Mouse (Mus musculus) heart, adult 9 months (tissue): ENCODE data around the gene Zbtb20.

Source experiments
- DNase-seq, 2 experiments: peaks; one replicate each; pipeline ENCODE4 v3.0.0; 2022; ENCODE audit warnings: low spot score in 2 of 2

The Zbtb20 gene

DNA sequence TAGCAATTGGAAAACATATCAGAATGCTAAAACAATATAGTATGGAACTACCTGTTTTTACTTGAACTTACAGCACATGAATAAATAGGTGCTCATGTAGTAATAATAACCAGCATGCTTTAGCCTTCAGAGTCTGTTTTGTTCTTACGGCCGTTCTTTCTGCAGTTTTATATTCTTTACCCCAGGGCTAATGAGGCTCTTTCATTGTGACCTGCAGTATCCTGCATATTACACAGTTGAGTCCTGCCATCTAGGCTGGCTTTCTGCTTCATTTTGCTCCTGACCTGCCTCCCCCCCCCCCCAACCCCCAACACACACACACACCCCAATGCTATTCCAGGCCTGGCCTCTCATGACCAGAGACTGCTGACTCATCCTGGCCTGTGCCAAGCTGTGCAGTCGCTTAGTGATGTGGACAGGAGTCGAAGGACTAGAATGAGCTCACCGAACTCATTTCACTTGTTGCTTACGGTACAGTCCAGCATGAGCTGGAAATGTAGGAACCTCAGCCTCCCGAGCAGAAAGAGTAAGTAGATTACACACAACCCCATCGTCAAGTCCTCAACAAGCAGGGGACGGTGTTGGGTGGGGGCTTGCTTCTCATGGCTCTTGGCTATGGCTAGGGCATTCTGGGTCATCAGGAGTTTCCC lies 487.1 kb downstream of the Zbtb20 start:
- peak; percentile 89 to 91 for DNase-seq

DNA sequence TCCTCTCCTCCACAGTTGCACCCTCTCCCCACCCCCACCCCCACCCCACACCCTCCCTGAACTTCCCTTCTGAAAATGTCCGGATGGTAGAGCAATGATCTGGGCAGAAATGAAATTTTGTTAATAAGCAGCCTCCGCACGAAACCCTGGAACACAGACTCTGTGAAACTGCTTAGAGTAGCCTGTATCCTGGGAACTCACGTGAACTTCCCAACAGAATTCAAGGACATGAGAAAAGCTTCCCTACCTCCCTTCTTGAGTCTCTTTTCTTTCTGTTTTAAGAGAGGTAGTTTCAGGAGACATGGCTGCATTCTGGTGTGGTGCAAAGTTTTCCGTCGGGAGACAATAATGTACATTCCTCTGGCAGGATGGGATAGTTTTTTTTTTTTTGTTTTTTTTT lies 487.6 kb downstream of the Zbtb20 start:
- DNase-seq: no peak

DNA sequence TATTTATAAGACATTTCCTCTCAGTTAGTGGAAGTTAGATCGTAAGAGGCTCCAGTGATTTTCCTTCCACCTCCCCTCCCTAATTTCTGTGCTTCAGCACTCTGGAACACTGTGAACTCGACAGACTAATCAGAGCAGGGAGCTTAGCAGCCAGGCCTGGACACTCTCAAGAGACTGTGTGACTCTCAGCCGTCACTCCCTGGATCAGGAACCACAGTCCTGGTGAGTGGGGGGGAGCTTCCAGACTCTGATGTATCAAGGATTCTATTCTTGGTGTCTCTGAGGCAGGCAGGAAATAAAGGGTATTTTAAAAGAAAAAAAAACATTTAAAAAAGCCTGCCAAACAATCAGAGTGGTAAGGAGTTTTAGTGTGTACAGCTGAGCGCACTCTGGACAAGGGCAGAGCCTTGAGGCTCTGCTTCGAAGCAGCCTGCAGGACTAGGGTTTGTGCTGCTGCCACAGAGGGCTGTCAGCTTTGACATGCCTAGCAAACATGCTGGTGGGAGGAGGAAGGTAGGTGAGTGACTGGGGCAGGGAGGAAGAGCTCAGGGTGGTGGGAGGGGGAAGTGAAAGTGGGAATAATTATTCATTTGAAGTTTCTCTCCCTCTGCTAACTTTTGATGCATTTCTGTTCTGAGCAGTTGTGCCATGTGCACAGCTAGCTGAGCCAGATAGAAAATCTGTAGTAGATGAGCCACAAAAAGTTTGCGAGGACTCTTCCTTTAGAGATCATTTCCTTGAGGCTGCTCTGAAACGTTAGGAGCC lies 488.3 kb downstream of the Zbtb20 start:
- DNase-seq: peak; percentile 86 to 89

DNA sequence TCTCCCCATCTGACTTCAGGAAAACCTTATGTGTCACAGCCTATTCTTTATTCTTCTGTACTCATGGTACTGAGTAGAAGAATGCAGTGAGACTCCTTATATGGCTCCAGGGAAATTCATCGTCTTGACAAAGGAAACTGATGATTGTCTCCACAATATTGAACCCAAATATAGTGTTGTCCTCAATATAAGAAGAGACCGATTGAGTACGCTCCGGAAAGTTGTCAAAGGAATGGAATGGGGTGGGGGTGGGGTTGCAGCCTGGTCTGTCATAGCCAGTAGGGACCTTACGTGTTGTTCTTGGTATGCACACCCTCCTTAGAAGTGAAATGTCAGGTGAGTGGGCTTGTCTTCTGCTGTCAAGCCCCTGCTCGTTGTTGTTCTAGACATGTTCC lies 488.8 kb downstream of the Zbtb20 start:
- DNase-seq: peak in 1 of 2 experiments; percentile 38

DNA sequence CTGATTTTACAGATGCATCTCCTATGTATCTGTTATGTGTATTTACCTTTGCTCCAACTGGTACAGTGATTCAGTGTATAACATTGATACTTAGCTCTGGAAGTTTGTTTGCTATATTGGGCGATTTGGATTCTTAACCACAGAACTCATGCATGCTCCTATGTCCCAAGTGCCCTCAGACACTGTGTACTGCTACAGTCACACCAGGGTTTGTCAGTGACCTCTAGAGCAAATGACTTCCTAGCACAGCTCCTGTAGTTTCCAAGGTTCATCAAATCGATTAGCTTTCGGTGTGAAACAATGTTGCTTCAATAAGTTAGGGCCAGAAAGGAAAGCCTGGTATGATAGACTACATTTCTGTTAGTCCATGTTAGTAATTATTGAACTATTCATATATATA lies 489.6 kb downstream of the Zbtb20 start:
- no peak for DNase-seq

GRCm38 (mm10) chr16:43370496-43371020 lies 494.9 kb downstream of the Zbtb20 start:
- DNase-seq: no peak

DNA sequence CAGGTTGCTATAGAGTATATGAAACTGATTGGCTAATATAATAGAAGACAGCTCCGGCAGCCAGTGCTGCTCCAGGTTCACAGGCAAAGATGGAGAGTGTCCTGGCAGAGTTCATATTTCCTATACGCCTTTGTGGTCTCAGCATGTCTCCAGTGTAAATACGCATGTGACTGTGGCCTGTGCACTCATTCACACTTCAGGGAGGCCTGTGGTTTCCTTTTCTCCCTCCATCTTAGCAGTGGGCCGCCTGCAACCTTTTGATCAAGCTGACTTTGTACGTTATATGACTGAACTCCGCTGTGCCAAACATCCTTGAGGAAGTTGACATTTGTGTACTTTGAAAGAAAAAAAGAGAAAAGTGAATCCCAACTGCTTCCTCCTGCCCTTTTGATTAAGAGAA lies 501.1 kb downstream of the Zbtb20 start:
- no peak for DNase-seq

- no peak for DNase-seq
Measured at GRCm38 (mm10) chr16:43379351-43380325, 504.0 kb downstream of the Zbtb20 start.

DNA sequence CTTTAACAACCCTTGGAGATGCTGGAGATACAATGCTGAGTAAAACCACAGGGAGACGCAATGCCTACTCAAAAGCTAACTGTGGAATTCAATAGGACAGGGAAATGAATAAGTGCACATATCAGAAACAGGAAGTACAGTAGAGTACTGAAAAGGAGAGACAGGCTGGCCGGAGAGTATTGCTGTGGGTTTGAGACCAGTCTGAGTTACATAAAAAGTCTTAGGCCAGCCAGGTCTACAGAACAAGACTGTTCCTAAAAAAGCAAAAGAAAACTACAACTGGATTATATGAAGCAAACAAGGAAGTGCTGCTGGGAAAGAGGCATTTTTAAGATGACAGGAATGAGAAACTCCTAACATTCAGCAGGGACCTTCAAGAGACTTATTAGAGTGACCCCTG lies 505.5 kb downstream of the Zbtb20 start:
- no peak for DNase-seq

- DNase-seq: no peak
Measured at GRCm38 (mm10) chr16:43383149-43383740, 507.6 kb downstream of the Zbtb20 start.

DNA sequence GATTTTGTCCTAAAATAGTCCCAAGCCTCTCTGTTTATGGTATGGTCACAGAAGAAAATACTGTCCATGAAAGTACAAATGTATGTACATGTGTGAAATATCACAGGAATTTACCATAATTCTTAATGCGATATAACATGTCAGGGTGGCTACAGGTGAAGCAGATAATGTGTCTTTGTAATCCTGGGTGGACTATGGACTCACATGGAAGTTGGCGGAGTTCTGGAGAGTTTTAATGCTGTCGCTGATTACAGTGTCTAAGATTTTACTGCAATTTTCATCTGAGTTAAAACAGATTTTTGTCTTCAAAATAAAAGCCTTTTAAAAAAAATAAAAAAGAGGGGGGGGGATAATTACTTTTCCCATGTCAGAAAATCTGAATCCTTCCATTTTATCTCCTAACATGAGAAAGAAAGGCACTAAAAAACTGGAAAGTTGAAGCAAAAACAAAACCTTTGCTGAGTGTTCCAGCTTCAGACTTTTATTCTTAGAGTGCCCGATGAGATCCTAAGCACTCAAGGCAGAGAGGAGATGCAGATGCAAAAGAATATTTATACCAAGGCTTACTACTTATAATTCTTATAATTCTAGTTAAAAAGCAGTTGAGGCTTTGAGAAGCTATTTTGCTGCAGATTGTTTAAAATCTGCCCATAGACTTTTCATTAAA lies 509.4 kb downstream of the Zbtb20 start:
- no peak for DNase-seq

DNA sequence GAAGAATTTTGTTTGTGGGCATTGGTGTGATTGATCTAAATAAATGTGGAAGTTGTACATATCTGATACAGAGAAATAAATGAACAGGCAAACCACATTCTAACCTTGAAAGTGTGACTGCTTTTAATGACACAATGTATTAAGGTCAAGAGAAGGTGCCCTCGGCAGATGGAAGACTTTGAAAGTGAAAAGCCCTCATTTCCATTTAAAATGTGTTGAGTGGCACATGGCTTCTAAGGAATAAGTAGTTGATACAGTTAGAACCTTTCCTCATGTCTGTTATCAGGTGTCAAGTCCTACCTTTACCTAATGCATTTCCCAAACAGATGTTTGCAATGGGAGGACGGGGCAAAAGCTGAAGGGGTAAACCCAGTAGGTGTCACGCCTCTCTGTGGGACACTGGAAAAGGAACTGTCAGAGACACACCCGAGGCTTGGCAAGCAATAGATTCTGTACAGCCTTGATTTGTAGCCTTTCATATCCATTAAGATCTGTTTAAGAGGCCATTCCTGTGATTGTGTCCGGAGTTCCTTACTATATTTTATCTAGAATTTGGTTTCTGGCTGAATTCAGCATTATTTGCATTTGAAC lies 510.0 kb downstream of the Zbtb20 start:
- DNase-seq: no peak

DNA sequence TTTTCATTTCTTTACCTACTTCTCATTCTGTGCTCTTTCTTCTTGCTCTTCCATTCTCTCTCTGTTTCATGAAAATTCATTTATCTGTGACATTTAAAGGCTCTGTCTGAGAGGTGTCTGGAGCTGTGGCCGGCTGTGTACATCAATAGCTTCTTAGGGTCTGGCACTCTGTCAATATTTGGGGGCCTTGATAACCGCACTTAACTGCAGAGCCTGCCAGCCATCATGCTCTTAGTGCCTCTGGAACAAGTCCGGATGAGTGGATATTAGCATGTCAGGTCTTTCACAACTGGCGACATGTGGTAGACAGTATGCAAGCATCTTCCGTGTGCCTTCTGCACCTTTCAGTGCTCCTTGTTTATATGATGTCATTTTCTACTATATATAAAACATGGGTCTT lies 510.7 kb downstream of the Zbtb20 start:
- DNase-seq: no peak

GRCm38 (mm10) chr16:43388389-43388788 lies 512.7 kb downstream of the Zbtb20 start:
- DNase-seq: no peak

- no peak for DNase-seq
Measured at GRCm38 (mm10) chr16:43390387-43390786, 514.7 kb downstream of the Zbtb20 start.

DNA sequence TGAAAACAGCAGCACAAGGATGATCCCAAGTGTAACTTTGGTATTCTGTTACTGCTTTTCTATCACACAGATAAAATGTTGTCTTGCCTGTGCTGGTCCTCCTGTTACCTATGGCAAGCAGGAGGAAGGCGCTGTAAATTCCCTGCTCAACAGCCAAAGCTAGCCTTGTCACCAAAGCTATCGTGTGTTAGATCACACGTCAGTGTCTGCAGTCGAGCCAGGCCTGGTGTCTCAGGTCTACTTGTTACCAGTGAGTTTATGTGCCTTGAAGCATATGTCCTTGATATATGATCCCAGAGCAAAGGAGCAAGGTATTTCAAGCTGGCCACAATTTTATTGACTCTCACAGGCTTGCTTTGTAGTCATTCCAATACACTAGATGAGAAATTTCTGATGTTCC lies 517.7 kb downstream of the Zbtb20 start:
- no peak for DNase-seq

DNA sequence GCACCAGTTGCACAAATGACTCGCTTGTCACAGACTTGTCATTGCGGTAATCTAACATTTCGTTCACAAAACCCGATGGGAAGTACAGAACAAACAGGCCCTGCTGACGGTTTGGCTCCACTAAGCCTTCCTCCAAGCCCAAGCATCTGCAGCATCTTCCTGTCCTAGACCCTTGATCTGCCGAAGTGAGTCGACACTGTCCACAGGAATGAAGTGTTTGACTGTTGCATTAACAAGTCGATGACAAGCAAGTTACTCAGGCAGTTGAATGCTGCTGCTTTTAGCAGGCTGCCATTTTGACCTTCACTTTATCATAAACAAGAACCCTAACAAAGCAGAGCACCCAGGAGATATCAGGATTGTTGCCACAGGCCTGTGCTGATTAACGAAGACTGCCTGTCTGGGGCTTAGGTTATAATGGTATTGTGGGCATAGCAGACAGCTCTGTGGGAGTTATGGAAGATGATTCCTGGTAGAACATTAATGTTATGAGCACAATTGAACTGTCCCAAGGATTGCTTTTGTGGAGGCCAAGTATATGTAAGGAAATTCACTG lies 518.4 kb downstream of the Zbtb20 start:
- no peak for DNase-seq

DNA sequence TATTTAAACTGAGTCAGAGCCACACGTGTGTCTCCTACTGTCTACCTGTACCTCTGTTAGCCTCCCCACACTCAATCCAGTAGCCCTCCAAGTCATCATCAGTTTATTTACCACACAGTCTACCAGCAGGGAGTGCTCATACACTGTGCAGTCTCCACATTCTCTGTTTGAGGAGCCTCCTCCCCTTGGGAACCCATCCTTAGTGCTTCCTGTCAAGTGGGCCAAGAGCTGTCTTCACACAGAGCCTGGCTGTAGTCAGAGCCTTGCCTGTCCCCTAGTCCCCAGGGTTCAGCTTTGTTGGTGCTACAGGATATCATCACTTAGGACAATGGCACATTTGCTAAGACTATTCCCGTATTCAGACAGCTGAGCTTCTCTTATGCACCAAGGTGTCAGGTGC lies 519.1 kb downstream of the Zbtb20 start:
- DNase-seq: peak; percentile 60 to 63

- DNase-seq: no peak
Measured at GRCm38 (mm10) chr16:43396849-43397628, 521.4 kb downstream of the Zbtb20 start.
